Mouse (Mus musculus) telencephalon, adult 2 months (tissue): ENCODE measurements around the gene C1qtnf5.

ENCODE experiments used
- DNase-seq: peaks from one replicate; pipeline ENCODE4 v3.0.0-alpha.2; 2011; ENCODE audit warnings: low read depth, low spot score

C1qtnf5 gene

GRCm38 (mm10) chr9:44107110-44107509, at the start of gene C1qtnf5:
C1qtnf5 (plus strand) TSS chr9:44107245.
- DNase-seq = no peak

GRCm38 (mm10) chr9:44058606-44059005, 48.4 kb upstream of the C1qtnf5 start:
- DNase-seq = no peak

- DNase-seq = no peak
Measured at GRCm38 (mm10) chr9:44065177-44065576, 41.9 kb upstream of the C1qtnf5 start.

- DNase-seq = peak; percentile 96
Measured at GRCm38 (mm10) chr9:44066785-44067225, 40.2 kb upstream of the C1qtnf5 start, which contains the start of gene Usp2. Usp2 (plus strand) TSS chr9:44067021.

GRCm38 (mm10) chr9:44067241-44067959, 39.6 kb upstream of the C1qtnf5 start:
- no peak for DNase-seq

- no peak for DNase-seq
Measured at GRCm38 (mm10) chr9:44067960-44068330, 39.1 kb upstream of the C1qtnf5 start.

- DNase-seq = no peak
Measured at GRCm38 (mm10) chr9:44069252-44069651, 37.8 kb upstream of the C1qtnf5 start.

GRCm38 (mm10) chr9:44070113-44070843, 36.8 kb upstream of the C1qtnf5 start:
- DNase-seq = no peak

GRCm38 (mm10) chr9:44070844-44071231, 36.2 kb upstream of the C1qtnf5 start:
- DNase-seq = no peak

GRCm38 (mm10) chr9:44071914-44072598, 35.0 kb upstream of the C1qtnf5 start:
- no peak for DNase-seq

- no peak for DNase-seq
Measured at GRCm38 (mm10) chr9:44072599-44072915, 34.5 kb upstream of the C1qtnf5 start.

GRCm38 (mm10) chr9:44073115-44073514, 33.9 kb upstream of the C1qtnf5 start:
- DNase-seq = no peak

GRCm38 (mm10) chr9:44074395-44075275, 32.4 kb upstream of the C1qtnf5 start:
- no peak for DNase-seq

- no peak for DNase-seq
Measured at GRCm38 (mm10) chr9:44075276-44075995, 31.6 kb upstream of the C1qtnf5 start.

GRCm38 (mm10) chr9:44075996-44076763, 30.9 kb upstream of the C1qtnf5 start:
- no peak for DNase-seq

GRCm38 (mm10) chr9:44076764-44077120, 30.3 kb upstream of the C1qtnf5 start:
- DNase-seq = no peak

- no peak for DNase-seq
Measured at GRCm38 (mm10) chr9:44077266-44077910, 29.7 kb upstream of the C1qtnf5 start.

- DNase-seq = no peak
Measured at GRCm38 (mm10) chr9:44078136-44078797, 28.8 kb upstream of the C1qtnf5 start.
